Mouse (Mus musculus) layer of hippocampus, postnatal 36 days (tissue): ENCODE measurements at regions not wholly inside any gene's neighbourhood (a gene's known extent, or its start where the extent isn't known, plus 50 kb on each side); places are given as distances from the start of the nearest gene placed in this dataset.

Experiments used
- DNase-seq, 2 experiments: peaks; one replicate each; pipeline ENCODE4 v3.0.0; 2022

DNA sequence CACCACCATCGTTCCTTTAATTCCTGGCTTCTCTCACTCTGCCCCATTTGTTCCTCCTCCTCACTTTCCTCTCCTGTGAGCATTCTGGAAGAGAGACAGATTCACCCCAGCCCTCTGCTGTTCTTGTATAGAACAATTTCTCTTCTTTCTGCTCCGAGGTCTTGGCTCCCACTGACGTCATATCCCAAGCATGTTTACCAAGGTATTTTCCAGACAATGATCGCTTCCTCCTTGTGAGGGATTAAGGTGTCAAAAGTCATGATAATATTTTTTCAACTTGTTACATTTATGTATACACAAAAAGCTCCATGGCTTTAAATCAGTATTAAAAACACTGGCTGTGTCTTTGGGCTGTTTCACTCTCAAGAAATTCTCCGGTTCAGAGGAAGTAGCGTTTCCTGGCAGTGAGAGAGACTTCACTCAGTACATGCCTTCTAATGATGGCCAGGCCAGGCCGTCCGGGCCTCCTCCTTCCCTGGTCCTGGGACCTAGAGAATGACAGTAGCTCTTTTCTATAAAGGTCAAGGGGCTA lies 142.4 kb upstream of the Spdl1 start:
- peak in 1 of 2 experiments; percentile 9 for DNase-seq

DNA sequence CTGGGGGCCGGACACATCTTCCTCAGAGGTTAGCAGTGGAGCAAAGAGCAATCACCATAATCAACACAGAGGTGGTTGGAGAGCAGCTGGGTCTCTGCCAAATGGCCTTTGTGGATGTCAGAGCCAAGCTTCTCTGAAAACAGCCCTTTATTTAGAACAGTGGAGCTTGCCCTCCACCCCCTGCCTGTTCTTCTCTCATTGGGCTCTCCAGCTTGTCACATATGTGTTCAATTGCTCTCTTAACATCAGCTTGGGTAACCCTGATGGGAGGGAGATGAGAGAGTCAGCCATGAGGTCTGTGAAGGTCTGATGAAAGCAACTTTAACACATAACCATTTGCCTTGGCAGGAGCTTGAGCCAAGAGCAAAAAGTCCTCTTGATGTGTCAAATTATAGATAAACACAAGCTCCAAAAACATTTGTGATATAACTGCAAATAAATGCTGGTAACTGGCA lies 140.1 kb upstream of the Spdl1 start:
- no peak for DNase-seq

DNA sequence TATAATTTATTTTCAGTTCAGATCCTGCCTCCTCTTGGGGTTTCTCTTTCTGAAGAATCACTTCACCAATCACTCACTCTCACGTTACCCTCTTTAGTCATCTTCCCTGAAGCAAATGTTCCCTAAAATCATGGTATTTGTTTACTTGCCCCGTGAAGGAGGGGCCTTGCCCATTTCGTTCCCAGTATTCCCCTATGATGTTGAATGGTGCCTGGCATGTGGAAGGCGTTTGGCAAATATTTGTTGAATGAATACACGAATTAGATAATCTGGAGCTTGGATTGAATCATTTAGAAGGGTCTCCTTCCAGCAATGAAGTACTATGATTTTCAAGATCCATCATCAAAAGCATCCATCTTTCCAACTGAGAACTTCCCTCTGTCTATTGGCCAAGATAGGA lies 139.6 kb upstream of the Spdl1 start:
- no peak for DNase-seq

DNA sequence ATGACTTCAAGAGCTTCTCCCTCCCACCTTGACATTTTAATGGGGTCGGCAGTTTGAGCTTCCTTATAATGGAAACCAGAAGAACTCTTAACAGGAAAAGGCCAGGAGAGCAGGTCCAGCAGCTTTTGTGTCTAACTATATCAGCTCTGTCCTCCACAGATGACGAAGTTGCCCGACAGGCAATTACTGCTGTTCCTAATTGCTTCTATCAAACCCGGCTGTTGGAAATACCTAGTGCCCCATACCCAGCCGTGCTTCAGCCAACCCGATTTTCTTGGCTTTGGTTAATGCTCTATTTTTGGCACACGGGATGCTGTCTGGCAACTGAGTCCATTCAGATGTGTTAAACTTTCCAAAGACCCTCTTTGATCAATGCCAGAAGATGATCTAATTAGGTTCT lies 125.8 kb upstream of the Spdl1 start:
- no peak for DNase-seq

DNA sequence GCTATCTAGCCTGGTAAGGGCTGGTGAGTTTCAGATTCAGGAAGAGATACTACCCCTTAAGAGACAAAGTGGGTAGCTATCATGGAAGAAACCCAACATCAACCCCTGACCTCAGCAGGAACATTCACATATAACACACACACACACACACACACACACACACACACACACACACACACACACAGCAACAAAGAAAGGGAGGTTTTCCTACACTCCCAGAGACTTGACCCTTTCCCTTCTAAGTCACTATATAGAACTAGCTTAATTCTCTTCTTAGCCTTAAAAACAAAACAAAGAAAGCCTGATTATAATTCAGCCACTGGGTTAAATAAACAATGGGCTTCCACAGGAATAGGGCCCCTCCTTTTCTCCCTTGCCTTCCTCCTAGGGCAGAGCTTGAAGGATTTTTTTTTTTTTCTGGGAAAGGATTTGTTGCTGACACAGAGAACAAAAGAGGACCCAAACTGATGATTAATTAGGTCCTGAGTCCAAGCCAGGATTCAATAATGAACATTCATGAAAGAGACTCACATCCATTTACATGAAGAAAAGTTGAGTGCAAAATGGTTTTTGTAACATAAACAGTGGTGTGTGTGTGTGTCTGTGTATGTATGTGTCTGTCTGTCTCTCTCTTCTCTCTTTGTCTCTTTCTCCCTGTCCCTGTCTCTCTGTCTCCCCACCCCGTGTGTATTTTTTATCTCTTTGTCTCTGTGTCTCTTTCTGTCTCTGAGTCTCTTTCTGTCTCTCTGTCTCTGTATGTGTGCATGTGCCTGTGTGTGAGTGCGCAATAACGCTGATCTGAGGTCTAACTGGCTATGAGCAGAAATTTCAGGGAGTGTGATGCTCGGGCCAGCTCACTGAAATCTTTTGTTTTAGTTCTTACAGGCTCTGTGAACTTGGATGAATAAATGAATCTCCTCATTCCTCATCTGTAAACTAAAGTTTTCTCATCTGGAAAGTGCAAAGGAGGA lies 108.3 kb upstream of the Spdl1 start:
- no peak for DNase-seq

DNA sequence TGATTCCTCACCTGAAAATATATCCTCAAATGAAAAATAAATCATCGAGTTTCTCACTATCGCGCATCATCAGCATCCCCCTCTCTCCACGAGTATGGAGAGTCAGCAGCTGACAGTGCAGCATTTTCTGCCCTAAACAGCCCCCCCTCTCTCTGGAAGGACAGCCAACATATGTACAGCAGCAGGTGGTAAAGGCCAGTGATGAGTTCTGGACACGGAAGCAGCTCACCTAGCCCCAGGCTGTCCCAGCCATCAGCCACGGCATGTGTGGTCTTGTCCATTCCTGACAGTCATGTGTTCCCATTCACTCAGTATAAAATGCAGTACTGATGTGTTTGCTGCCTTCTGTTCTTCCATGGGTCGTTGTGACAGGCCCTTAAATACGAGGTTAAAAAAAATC lies 106.7 kb upstream of the Spdl1 start:
- DNase-seq, result no peak

DNA sequence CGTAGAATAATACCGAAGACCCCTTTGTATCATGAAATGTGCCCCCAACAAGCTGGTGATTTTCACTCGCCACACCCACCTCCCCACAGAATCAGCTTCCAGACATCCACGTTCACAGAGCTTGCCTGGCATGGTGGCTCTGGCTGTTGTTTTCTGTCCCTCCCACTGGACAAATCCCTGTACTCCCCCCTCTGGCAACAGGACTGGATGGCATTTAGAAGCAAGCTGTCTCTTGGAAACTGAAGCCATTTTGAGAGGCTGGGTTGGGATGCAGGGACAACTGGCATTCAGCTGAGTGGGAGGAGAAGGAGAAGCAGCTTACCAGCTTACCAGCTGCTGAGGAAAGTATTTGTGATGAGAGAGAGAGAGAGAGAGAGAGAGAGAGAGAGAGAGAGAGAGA lies 105.6 kb upstream of the Spdl1 start:
- DNase-seq, result peak; percentile 18 to 51

DNA sequence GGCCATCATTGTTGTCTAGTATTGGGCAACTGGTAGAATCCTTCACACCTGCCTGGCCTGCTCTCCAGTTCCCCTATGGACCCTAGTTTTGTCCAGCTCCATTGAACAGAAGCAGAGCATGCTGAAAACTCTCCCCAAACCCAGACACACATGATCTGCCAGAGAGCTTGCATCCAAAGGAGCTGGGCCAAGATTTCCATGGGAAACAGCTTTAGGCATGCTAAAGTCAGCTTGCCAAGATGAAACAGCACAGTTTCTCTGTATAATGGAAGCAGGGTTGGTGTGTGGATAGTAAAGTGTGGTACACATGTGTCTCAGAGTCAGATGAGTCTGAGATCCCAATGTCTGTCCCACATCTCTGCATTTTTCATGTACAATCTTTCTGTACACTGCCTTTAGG lies 98.8 kb upstream of the Spdl1 start:
- DNase-seq, result no peak

DNA sequence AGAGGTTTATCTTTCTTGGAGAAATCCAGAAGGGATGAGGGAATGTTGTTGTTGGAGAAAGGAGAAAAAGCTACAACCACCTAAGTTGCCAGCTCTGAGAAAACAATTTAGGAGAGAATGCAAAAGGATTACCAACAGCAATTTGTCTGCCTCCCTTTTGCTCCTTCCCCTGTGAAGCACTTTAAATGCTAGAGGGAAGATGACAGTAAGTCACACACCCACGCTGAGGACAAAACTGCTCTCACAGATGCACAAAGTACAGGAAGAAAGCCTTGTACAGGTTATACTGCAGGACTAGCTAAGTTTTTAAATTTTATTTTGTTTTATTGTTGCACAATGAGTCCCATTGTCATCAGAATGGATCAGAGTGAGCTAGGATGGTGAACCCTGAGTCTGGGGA lies 83.7 kb upstream of the Spdl1 start:
- DNase-seq, result no peak

DNA sequence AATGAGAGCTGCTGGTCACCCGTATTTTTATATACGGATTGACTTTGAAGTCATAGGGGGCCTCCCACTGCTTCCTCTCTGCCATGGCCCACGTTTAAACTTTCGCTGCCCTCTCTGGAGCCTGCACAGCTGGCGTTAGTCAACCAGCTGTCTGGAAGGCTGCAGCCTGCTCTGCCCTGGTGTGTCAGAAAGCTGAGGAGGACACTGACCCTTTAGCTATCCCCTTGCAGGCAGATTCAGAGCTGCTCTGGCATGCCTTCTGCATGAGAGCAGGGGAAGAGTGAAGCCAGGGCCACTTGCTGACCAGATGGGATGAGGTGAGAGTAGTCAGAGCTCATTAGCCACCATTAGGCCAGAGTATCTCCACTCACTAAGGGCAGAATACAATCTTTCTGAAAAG lies 76.4 kb upstream of the Spdl1 start:
- DNase-seq, result no peak

DNA sequence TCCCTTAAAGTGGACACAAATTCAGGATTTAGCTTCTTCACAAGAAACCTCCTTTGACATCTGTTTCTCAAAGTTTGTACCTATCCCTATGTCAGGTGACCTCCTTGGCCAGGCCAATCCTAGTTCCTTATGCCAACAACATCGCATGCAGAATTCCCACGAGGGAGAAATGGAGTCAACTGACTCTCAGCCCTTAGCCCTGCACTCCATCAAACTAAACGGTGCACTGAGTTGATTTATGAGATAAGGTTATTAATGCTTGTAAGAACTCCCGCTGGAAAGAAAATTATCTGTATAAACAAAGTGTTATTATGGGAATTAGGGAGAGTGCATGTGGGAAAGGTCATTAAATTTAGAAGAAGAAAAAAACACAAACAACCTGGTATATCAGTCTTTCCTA lies 70.8 kb upstream of the Spdl1 start:
- no peak for DNase-seq

DNA sequence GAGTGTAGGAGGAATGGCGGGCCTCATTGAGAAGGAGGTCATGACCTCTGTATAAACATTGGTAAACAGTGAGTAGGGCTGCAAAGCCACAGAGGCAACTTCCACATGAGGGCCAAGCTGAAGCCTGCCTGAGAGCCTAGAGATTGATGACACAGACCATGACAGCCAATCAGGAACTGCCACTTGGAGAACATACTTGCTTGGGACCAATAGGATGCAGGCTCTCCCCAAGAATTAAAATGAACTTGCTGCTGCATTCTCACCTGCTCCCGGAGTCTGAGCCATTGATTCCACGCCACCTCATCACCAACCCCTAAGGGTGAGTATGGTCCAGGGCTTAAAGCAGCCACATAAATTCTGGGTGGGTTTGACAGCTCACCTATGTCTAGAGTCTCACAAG lies 66.0 kb upstream of the Spdl1 start:
- no peak for DNase-seq

DNA sequence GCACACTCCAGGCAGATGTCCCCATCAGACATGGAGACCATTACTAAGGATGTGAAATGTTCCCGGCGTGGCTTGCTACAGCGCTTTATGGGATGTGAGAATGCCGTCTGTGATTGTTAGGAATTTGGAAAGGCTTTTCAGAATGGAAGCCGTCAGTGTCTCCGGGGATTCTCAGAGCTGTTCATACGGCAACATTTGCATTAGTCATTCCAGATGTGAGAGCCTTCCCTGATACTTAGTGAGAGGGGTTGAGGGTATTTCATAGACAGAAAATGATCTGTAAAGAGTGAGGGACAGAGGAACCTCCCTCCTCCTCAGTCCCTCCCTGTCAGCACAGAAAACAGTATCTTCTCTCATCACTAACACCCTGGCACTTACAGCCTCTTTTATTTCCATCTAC lies 62.2 kb upstream of the Spdl1 start:
- no peak for DNase-seq

DNA sequence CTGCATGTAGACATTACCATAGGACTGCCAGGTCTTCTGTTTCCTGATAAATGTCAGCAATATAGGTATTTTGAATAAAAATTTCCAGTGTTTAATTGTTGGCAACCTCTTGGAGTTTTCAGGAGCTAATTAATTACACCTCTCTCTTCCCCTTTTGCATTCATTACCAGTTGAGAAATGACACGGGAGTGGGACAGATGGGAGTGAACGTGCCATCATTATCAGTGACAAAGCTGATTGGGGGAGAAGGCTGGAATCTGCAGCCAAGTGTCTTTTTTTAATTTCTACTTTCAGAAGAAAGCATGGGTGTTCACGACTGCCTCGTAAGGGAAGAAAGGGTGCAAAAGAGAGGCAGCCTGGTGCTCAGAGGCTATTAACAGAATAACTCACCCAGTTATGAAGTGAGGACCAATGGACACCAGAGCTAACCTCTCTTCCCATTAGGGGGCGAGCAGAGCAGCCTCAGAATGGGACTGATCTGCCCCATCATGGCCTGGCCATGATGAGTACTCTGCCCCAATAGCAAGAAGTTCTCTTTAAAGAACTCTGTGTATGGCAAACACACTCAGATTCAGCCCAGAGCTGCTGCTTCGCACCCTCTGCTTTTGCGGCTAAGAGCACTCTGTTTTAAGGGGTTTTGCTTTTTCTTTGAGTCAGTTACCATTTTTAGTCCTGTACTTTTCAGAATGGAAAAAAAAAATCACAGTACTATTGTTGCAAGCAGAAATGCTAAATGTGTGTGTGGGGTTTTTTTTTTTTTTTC lies 55.1 kb upstream of the Spdl1 start:
- no peak for DNase-seq

DNA sequence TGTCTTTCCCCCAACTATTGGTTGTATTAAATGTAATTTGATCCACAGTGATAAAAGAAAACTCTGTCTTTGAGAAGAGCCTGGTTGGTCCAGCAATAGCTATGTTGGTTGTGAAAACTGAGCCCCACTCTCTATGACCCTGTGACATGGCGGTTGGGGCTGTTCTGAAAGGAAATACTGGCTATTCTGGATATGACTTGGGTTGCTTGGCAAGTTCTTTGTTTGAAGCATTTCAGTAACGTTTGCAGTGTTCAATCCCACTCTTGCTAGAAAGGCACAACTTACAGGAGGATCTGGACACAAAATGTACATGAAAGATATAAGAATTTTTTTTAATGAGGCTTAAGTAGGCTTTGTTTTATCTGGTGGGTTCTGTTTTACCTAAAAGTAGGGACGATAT lies 54.1 kb upstream of the Spdl1 start:
- no peak for DNase-seq
